ENCODE assay signal across 8 mouse cellular contexts in the genomic region with DNA sequence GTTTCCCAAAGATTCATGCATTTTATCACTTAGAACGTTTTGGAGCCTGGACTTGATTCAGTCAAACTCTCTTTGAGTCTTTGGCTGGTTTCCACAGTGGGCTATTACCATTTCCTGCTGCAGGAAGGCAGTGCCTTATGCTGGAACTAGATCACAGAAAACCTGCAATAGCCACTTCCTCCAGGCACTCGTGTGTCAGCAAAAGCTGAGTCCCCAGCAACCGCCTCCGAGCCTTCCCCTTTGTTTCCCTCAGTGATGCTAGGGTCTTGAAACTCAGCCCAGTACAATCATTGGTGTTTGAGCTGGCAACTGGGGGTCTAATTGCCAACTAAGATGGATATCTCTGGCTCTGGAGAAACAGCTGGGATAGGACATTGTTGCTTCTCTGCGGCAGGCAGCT.
A peak's percentile ranks its signal among the peaks of the same experiment; 100 is the strongest.
DNase-seq lines count a peak whose midpoint lies in the region; ATAC-seq and TF ChIP-seq lines count a peak whose summit lies in the region.

No protein-coding gene starts in this region.

- peaks cover 56% of the 10 kb centered on the region for H3K4me1 ChIP-seq in bone marrow macrophage, adult 2 months (ENCODE audit: control insufficient read depth, insufficient read depth, low read length)
- peaks cover 32% of the 10 kb centered on the region for H3K4me1 ChIP-seq in hindbrain, embryonic 16.5 days (ENCODE audit: control insufficient read depth, insufficient read depth, low read depth, low read length)
- peaks cover 5% of the 10 kb centered on the region; the same call in 1 of the 2 replicates for H3K4me1 ChIP-seq in lung, postnatal 0 days (ENCODE audit: insufficient read depth, low read depth, low read length)

- peak overlapping the region; percentile 2; the same call in 1 of the 2 replicates for H3K4me3 ChIP-seq in bone marrow macrophage, adult 2 months (ENCODE audit: insufficient read depth, low read length)
- H3K4me3 ChIP-seq in hindbrain, embryonic 16.5 days (ENCODE audit: low read length), result no peak overlapping the region
- H3K4me3 ChIP-seq in lung, postnatal 0 days (ENCODE audit: low read depth, low read length), result no peak overlapping the region

- TF ChIP-seq CTCF in bone marrow macrophage, adult 2 months (IDR thresholded peaks at IDR 0.05; ENCODE audit: low read depth, low read length), result no peak
- no peak for TF ChIP-seq CTCF in lung, postnatal 0 days (IDR thresholded peaks at IDR 0.05)

- TF ChIP-seq POLR2A in bone marrow macrophage, adult 2 months (IDR thresholded peaks at IDR 0.05; ENCODE audit: borderline replicate concordance, low read depth, low read length), result no peak

- H3K9ac ChIP-seq in hindbrain, embryonic 16.5 days (ENCODE audit: low read depth, low read length), result no peak overlapping the region
- H3K9ac ChIP-seq in lung, postnatal 0 days (replicated peaks; ENCODE audit: low read depth), result no peak overlapping the region

- H3K27me3 ChIP-seq in hindbrain, embryonic 16.5 days (replicated peaks; ENCODE audit: control insufficient read depth, insufficient read depth, low read length), result no peaks in the 10 kb centered on the region
- H3K27me3 ChIP-seq in lung, postnatal 0 days (replicated peaks; ENCODE audit: insufficient read depth, low read length), result no peaks in the 10 kb centered on the region

- H3K9me3 ChIP-seq in hindbrain, embryonic 16.5 days (ENCODE audit: control insufficient read depth, low read length), result no peaks in the 10 kb centered on the region
- no peaks in the 10 kb centered on the region for H3K9me3 ChIP-seq in lung, postnatal 0 days (ENCODE audit: low read length)

- peak; percentile 78; the same call in 1 of the 2 replicates for TF ChIP-seq EP300 in lung, postnatal 0 days (IDR thresholded peaks at IDR 0.05)

- ATAC-seq in hindbrain, embryonic 16.5 days, result peak; percentile 71
- peak; percentile 77 for ATAC-seq in lung, postnatal 0 days

- H3K27ac ChIP-seq in bone marrow macrophage, adult 2 months (ENCODE audit: insufficient read depth, low read depth, low read length), result no peak overlapping the region; the same call in 1 of the 2 replicates
- peak overlapping the region; percentile 47; the same call in 1 of the 2 replicates for H3K27ac ChIP-seq in hindbrain, embryonic 16.5 days (ENCODE audit: low read depth, low read length)
- no peak overlapping the region for H3K27ac ChIP-seq in lung, postnatal 0 days (ENCODE audit: low read length)

- DNase-seq in kidney, adult 8-10 months, result peak; percentile 9 to 11
- DNase-seq in kidney, adult 18-20 months, result no peak
- DNase-seq in lung, postnatal 0 days (ENCODE audit: low spot score), result peak; percentile 83
- peak; percentile 79 for DNase-seq in thymus, postnatal 14 days
- DNase-seq in ovary, postnatal 14 days (ENCODE audit: low spot score), result no peak
- no peak for DNase-seq in ovary, postnatal 10 days (ENCODE audit: low spot score)

- H3K4me2 ChIP-seq in hindbrain, embryonic 16.5 days (ENCODE audit: low read length), result peak overlapping the region; percentile 14; the same call in 1 of the 2 replicates
- H3K4me2 ChIP-seq in lung, postnatal 0 days (replicated peaks; ENCODE audit: low read depth, low read length), result no peak overlapping the region

- WGBS in hindbrain, embryonic 16.5 days, result 31% methylated on average over 5 of the region's 5 CpGs
- 14% methylated on average over 5 of the region's 5 CpGs for WGBS in lung, postnatal 0 days

- no peaks in the 10 kb centered on the region for H3K36me3 ChIP-seq in hindbrain, embryonic 16.5 days (ENCODE audit: control insufficient read depth, insufficient read depth, low read length)
- no peaks in the 10 kb centered on the region for H3K36me3 ChIP-seq in lung, postnatal 0 days (ENCODE audit: insufficient read depth, low read length)

Comparison
In these comparisons a context has a peak if more than half of its experiments do, and no peak if none do; other contexts are left out.
1. DNase-seq: peak in kidney, adult 8-10 months (2 of 2), lung, postnatal 0 days (single experiment) and thymus, postnatal 14 days (single experiment); none in kidney, adult 18-20 months (single experiment), ovary, postnatal 14 days (single experiment) and ovary, postnatal 10 days (single experiment).